Comparison of ENCODE assay signal across 9 mouse cellular contexts in genomic region chr13:69991892-69992261, GRCm38 (mm10).
DNase-seq lines count a peak whose midpoint lies in the region; ATAC-seq lines count a peak whose summit lies in the region.
"Had no signal": no experiment of that assay in that cellular context is flagged by ENCODE, and none has a peak within 500 bp of the region (broad histone marks: within the 10 kb centered on the region; RNA-seq: fewer than 3 reads in every experiment).

No protein-coding gene starts in this region.

- ATAC-seq in neural tube, embryonic 12.5 days (ENCODE audit: low FRiP score, low read depth): no peak
- 0 out of 2 replicates have a peak, but pooled peaks have one; percentile 10 for ATAC-seq in hindbrain, embryonic 13.5 days (ENCODE audit: low FRiP score)
- no peak for ATAC-seq in midbrain, embryonic 13.5 days
- no peak for ATAC-seq in erythroblast, adult 5-6 weeks (replicated peaks; ENCODE audit: low FRiP score, poor library complexity, severe bottlenecking)

- WGBS in neural tube, embryonic 12.5 days: 54% methylated on average over 14 of the region's 14 CpGs
- 52% methylated on average over 14 of the region's 14 CpGs for WGBS in hindbrain, embryonic 13.5 days
- WGBS in midbrain, embryonic 13.5 days: 50% methylated on average over 14 of the region's 14 CpGs

- H3K27me3 ChIP-seq in neural tube, embryonic 12.5 days (replicated peaks): 0 out of 2 replicates have a peak, but pooled peaks cover 5% of the 10 kb centered on the region
- H3K27me3 ChIP-seq in hindbrain, embryonic 13.5 days: no peaks in the 10 kb centered on the region
- no peaks in the 10 kb centered on the region for H3K27me3 ChIP-seq in midbrain, embryonic 13.5 days

- H3K9me3 ChIP-seq in neural tube, embryonic 12.5 days: no peaks in the 10 kb centered on the region
- no peaks in the 10 kb centered on the region for H3K9me3 ChIP-seq in hindbrain, embryonic 13.5 days
- H3K9me3 ChIP-seq in midbrain, embryonic 13.5 days: no peaks in the 10 kb centered on the region

- peaks cover 22% of the 10 kb centered on the region for H3K4me1 ChIP-seq in neural tube, embryonic 12.5 days
- H3K4me1 ChIP-seq in hindbrain, embryonic 13.5 days (replicated peaks): peaks cover 30% of the 10 kb centered on the region
- H3K4me1 ChIP-seq in midbrain, embryonic 13.5 days (replicated peaks): peaks cover 27% of the 10 kb centered on the region

- no peak overlapping the region for H3K9ac ChIP-seq in neural tube, embryonic 12.5 days
- H3K9ac ChIP-seq in hindbrain, embryonic 13.5 days: no peak overlapping the region
- H3K9ac ChIP-seq in midbrain, embryonic 13.5 days (replicated peaks): no peak overlapping the region
- H3K9ac ChIP-seq: liver, embryonic 14.5 days had no signal

- DNase-seq in neural tube, embryonic 10.5 days (ENCODE audit: extremely low spot score, low spot score): no peak
- DNase-seq in adrenal gland, adult (ENCODE audit: inconsistent age in 2 of 2, low spot score in 1 of 2): no peak
- DNase-seq in T-cell, adult 2 months (ENCODE audit: low spot score): no peak
- DNase-seq: gastrocnemius, postnatal 25 days had no signal

- H3K36me3 ChIP-seq in neural tube, embryonic 12.5 days: no peaks in the 10 kb centered on the region
- no peaks in the 10 kb centered on the region for H3K36me3 ChIP-seq in hindbrain, embryonic 13.5 days
- H3K36me3 ChIP-seq in midbrain, embryonic 13.5 days: no peaks in the 10 kb centered on the region

- 0 out of 2 replicates have a peak overlapping the region, but pooled peaks have one; percentile 1 for H3K4me2 ChIP-seq in neural tube, embryonic 12.5 days (replicated peaks)
- H3K4me2 ChIP-seq in hindbrain, embryonic 13.5 days: peak overlapping the region; percentile 11; the same call in 1 of the 2 replicates
- peak overlapping the region; percentile 11 for H3K4me2 ChIP-seq in midbrain, embryonic 13.5 days (replicated peaks)

- no peak overlapping the region for H3K4me3 ChIP-seq in neural tube, embryonic 12.5 days
- no peak overlapping the region for H3K4me3 ChIP-seq in hindbrain, embryonic 13.5 days
- no peak overlapping the region for H3K4me3 ChIP-seq in midbrain, embryonic 13.5 days (replicated peaks)

- H3K27ac ChIP-seq in neural tube, embryonic 12.5 days: no peak overlapping the region
- peak overlapping the region; percentile 52 for H3K27ac ChIP-seq in hindbrain, embryonic 13.5 days
- H3K27ac ChIP-seq in midbrain, embryonic 13.5 days: no peak overlapping the region
- H3K27ac ChIP-seq: liver, embryonic 14.5 days had no signal
